Mouse (Mus musculus): ENCODE data around the gene Atp2a1. TPM values are rescaled to one million over a fixed set of nuclear protein-coding genes. Genes with fewer than 3 reads are reported as not detected.

Gene Atp2a1
- total RNA-seq, 1 experiment, result 0.27 TPM

- peaks cover 44% of the 10 kb centered on the region for H3K36me3 ChIP-seq (ENCODE audit: control insufficient read depth, insufficient read depth, low read length, poor library complexity, severe bottlenecking)
- no peak for TF ChIP-seq MAFK (IDR thresholded peaks at IDR 0.05; ENCODE audit: insufficient read depth, low read depth, low read length)
These were observed 9.8 kb upstream of the Atp2a1 start for GRCm38 (mm10) chr7:126472713-126473112.

GRCm38 (mm10) chr7:126472306-126472705 is 9.4 kb upstream of the Atp2a1 start:
- no peak for DNase-seq (ENCODE audit: low read depth, low spot score)
- H3K36me3 ChIP-seq (ENCODE audit: control insufficient read depth, insufficient read depth, low read length, poor library complexity, severe bottlenecking), result peaks cover 47% of the 10 kb centered on the region
- H3K9me3 ChIP-seq (ENCODE audit: control insufficient read depth, insufficient read depth, low read depth, low read length), result no peaks in the 10 kb centered on the region
- H3K4me3 ChIP-seq (ENCODE audit: insufficient read depth in 1 of 2, low read depth in 1 of 2, low read length in 2 of 2, poor library complexity in 1 of 2, severe bottlenecking in 1 of 2), result no peak overlapping the region
- H3K27ac ChIP-seq (ENCODE audit: insufficient read depth, low read depth, low read length, poor library complexity, severe bottlenecking), result no peak overlapping the region
- no peak for TF ChIP-seq CHD2 (IDR thresholded peaks at IDR 0.05; ENCODE audit: low read depth, low read length)
- TF ChIP-seq ZC3H11A (IDR thresholded peaks at IDR 0.05; ENCODE audit: borderline replicate concordance, low read depth, low read length), result no peak
- no peak for TF ChIP-seq MAFK (IDR thresholded peaks at IDR 0.05; ENCODE audit: insufficient read depth, low read depth, low read length)
- no peak for TF ChIP-seq ZNF384 (IDR thresholded peaks at IDR 0.05; ENCODE audit: low read depth, low read length)
- TF ChIP-seq HCFC1 (IDR thresholded peaks at IDR 0.05; ENCODE audit: borderline replicate concordance, insufficient read depth, low read length), result no peak
- in situ Hi-C loops (cut with MboI; ENCODE audit: low sequenced_read_pairs in 2 of 2, unreplicated experiment in 2 of 2), result no loop called here
- H3K4me1 ChIP-seq (ENCODE audit: control insufficient read depth in 2 of 2, insufficient read depth in 2 of 2, low read length in 2 of 2, poor library complexity in 1 of 2), result peaks cover 2 to 9% of the 10 kb centered on the region in 2 experiments; a peak in 1 of 4 replicates
- no peak overlapping the region for H3K9ac ChIP-seq (ENCODE audit: insufficient read depth, low read depth, low read length, poor library complexity, severe bottlenecking)

More at GRCm38 (mm10) chr7:126472713-126473112, 9.8 kb upstream of the Atp2a1 start:
- Histone ChIP-seq H3K9ac (ENCODE audit: insufficient read depth, low read depth, low read length, poor library complexity, severe bottlenecking) (no peak overlapping the region), H3K4me1 (ENCODE audit: control insufficient read depth in 2 of 2, insufficient read depth in 2 of 2, low read length in 2 of 2, poor library complexity in 1 of 2) (peaks cover 2 to 6% of the 10 kb centered on the region in 2 experiments; a peak in 1 of 4 replicates), H3K4me3 (ENCODE audit: insufficient read depth in 1 of 2, low read depth in 1 of 2, low read length in 2 of 2, poor library complexity in 1 of 2, severe bottlenecking in 1 of 2) (no peak overlapping the region), H3K27ac (ENCODE audit: insufficient read depth, low read depth, low read length, poor library complexity, severe bottlenecking) (no peak overlapping the region), H3K9me3 (ENCODE audit: control insufficient read depth, insufficient read depth, low read depth, low read length) (no peaks in the 10 kb centered on the region)
- no peak for DNase-seq (ENCODE audit: low read depth, low spot score)
- in situ Hi-C loops (cut with MboI; ENCODE audit: low sequenced_read_pairs in 2 of 2, unreplicated experiment in 2 of 2), result no loop called here

GRCm38 (mm10) chr7:126471853-126472252 is 8.9 kb upstream of the Atp2a1 start:
- Histone ChIP-seq H3K4me3 (ENCODE audit: insufficient read depth in 1 of 2, low read depth in 1 of 2, low read length in 2 of 2, poor library complexity in 1 of 2, severe bottlenecking in 1 of 2) (no peak overlapping the region), H3K9me3 (ENCODE audit: control insufficient read depth, insufficient read depth, low read depth, low read length) (no peaks in the 10 kb centered on the region), H3K36me3 (ENCODE audit: control insufficient read depth, insufficient read depth, low read length, poor library complexity, severe bottlenecking) (peaks cover 51% of the 10 kb centered on the region), H3K27ac (ENCODE audit: insufficient read depth, low read depth, low read length, poor library complexity, severe bottlenecking) (no peak overlapping the region), H3K4me1 (ENCODE audit: control insufficient read depth in 2 of 2, insufficient read depth in 2 of 2, low read length in 2 of 2, poor library complexity in 1 of 2) (peaks cover 2 to 11% of the 10 kb centered on the region in 2 experiments; a peak in 1 of 4 replicates), H3K9ac (ENCODE audit: insufficient read depth, low read depth, low read length, poor library complexity, severe bottlenecking) (no peak overlapping the region)
- in situ Hi-C loops (cut with MboI; ENCODE audit: low sequenced_read_pairs in 2 of 2, unreplicated experiment in 2 of 2), result no loop called here
- TF ChIP-seq ZC3H11A (IDR thresholded peaks at IDR 0.05; ENCODE audit: borderline replicate concordance, low read depth, low read length) (no peak), HCFC1 (IDR thresholded peaks at IDR 0.05; ENCODE audit: borderline replicate concordance, insufficient read depth, low read length) (no peak), CHD2 (IDR thresholded peaks at IDR 0.05; ENCODE audit: low read depth, low read length) (no peak), ZNF384 (IDR thresholded peaks at IDR 0.05; ENCODE audit: low read depth, low read length) (no peak), MAFK (IDR thresholded peaks at IDR 0.05; ENCODE audit: insufficient read depth, low read depth, low read length) (no peak)
- DNase-seq (ENCODE audit: low read depth, low spot score), result no peak

GRCm38 (mm10) chr7:126471361-126471760 is 8.5 kb upstream of the Atp2a1 start:
- peaks cover 2 to 11% of the 10 kb centered on the region in 2 experiments; a peak in 1 of 4 replicates for H3K4me1 ChIP-seq (ENCODE audit: control insufficient read depth in 2 of 2, insufficient read depth in 2 of 2, low read length in 2 of 2, poor library complexity in 1 of 2)
- H3K4me3 ChIP-seq (ENCODE audit: insufficient read depth in 1 of 2, low read depth in 1 of 2, low read length in 2 of 2, poor library complexity in 1 of 2, severe bottlenecking in 1 of 2), result no peak overlapping the region
- no peak for DNase-seq (ENCODE audit: low read depth, low spot score)
- no peak overlapping the region for H3K27ac ChIP-seq (ENCODE audit: insufficient read depth, low read depth, low read length, poor library complexity, severe bottlenecking)
- no peak overlapping the region for H3K9ac ChIP-seq (ENCODE audit: insufficient read depth, low read depth, low read length, poor library complexity, severe bottlenecking)
- no peak for TF ChIP-seq ZC3H11A (IDR thresholded peaks at IDR 0.05; ENCODE audit: borderline replicate concordance, low read depth, low read length)
- TF ChIP-seq ZNF384 (IDR thresholded peaks at IDR 0.05; ENCODE audit: low read depth, low read length), result no peak
- no peak for TF ChIP-seq HCFC1 (IDR thresholded peaks at IDR 0.05; ENCODE audit: borderline replicate concordance, insufficient read depth, low read length)
- TF ChIP-seq CHD2 (IDR thresholded peaks at IDR 0.05; ENCODE audit: low read depth, low read length), result no peak
- no peak for TF ChIP-seq MAFK (IDR thresholded peaks at IDR 0.05; ENCODE audit: insufficient read depth, low read depth, low read length)
- H3K9me3 ChIP-seq (ENCODE audit: control insufficient read depth, insufficient read depth, low read depth, low read length), result no peaks in the 10 kb centered on the region
- in situ Hi-C loops (cut with MboI; ENCODE audit: low sequenced_read_pairs in 2 of 2, unreplicated experiment in 2 of 2), result no loop called here
- H3K36me3 ChIP-seq (ENCODE audit: control insufficient read depth, insufficient read depth, low read length, poor library complexity, severe bottlenecking), result peaks cover 53% of the 10 kb centered on the region

- no peak for TF ChIP-seq ZNF384 (IDR thresholded peaks at IDR 0.05; ENCODE audit: low read depth, low read length)
- no peak for TF ChIP-seq CHD2 (IDR thresholded peaks at IDR 0.05; ENCODE audit: low read depth, low read length)
- no peak for TF ChIP-seq ZC3H11A (IDR thresholded peaks at IDR 0.05; ENCODE audit: borderline replicate concordance, low read depth, low read length)
- no peak for TF ChIP-seq MAFK (IDR thresholded peaks at IDR 0.05; ENCODE audit: insufficient read depth, low read depth, low read length)
- no peak for TF ChIP-seq HCFC1 (IDR thresholded peaks at IDR 0.05; ENCODE audit: borderline replicate concordance, insufficient read depth, low read length)
- Histone ChIP-seq H3K4me3 (ENCODE audit: insufficient read depth in 1 of 2, low read depth in 1 of 2, low read length in 2 of 2, poor library complexity in 1 of 2, severe bottlenecking in 1 of 2) (no peak overlapping the region), H3K27ac (ENCODE audit: insufficient read depth, low read depth, low read length, poor library complexity, severe bottlenecking) (no peak overlapping the region), H3K9ac (ENCODE audit: insufficient read depth, low read depth, low read length, poor library complexity, severe bottlenecking) (no peak overlapping the region), H3K36me3 (ENCODE audit: control insufficient read depth, insufficient read depth, low read length, poor library complexity, severe bottlenecking) (peaks cover 53% of the 10 kb centered on the region), H3K9me3 (ENCODE audit: control insufficient read depth, insufficient read depth, low read depth, low read length) (no peaks in the 10 kb centered on the region), H3K4me1 (ENCODE audit: control insufficient read depth in 2 of 2, insufficient read depth in 2 of 2, low read length in 2 of 2, poor library complexity in 1 of 2) (peaks cover 2 to 19% of the 10 kb centered on the region in 2 experiments; a peak in 2 of 4 replicates)
- in situ Hi-C loops (cut with MboI; ENCODE audit: low sequenced_read_pairs in 2 of 2, unreplicated experiment in 2 of 2), result no loop called here
- DNase-seq (ENCODE audit: low read depth, low spot score), result no peak
These were observed 7.2 kb upstream of the Atp2a1 start for GRCm38 (mm10) chr7:126470077-126470476.
